Mouse (Mus musculus) liver, adult 2 months (tissue): ENCODE results near the gene Dcst1.

Experiments used
- CTCF ChIP-seq: fragments of 200-500 bp; IDR thresholded peaks from 2 replicates; pipeline ENCODE4 v1.5.1; 2011; ENCODE audit warnings: low read depth, low read length, control low read depth
- POLR2A ChIP-seq: fragments of 200-500 bp; IDR thresholded peaks from 2 replicates; pipeline ENCODE4 v1.6.1; 2011; ENCODE audit warnings: low read length, control low read depth; ENCODE audit not compliant: insufficient read depth; ENCODE audit errors: extremely low read depth

DNA sequence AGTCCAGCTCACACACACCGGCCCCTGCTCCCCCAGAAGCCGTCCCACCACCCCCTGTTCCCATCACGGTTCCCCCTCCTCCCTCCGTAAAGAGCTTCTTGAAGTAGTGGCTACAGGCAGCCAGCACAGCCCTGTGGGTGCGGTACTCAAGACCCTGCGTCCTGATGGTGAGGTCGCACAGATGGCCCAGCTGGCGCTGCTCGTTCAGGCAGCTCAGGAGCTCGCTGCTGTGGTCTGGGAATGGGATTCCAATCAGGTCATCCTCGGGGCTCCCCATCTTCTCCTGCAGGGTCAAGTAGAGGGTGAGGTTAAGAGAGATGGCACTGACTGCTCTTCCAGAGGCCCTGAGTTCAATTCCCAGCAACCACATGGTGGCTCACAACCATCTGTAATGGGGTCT, 16.2 kb upstream of the Dcst1 start:
- TF ChIP-seq CTCF (no peak), POLR2A (no peak)
